Comparison of ENCODE assay signal across 20 mouse cellular contexts in the genomic region with DNA sequence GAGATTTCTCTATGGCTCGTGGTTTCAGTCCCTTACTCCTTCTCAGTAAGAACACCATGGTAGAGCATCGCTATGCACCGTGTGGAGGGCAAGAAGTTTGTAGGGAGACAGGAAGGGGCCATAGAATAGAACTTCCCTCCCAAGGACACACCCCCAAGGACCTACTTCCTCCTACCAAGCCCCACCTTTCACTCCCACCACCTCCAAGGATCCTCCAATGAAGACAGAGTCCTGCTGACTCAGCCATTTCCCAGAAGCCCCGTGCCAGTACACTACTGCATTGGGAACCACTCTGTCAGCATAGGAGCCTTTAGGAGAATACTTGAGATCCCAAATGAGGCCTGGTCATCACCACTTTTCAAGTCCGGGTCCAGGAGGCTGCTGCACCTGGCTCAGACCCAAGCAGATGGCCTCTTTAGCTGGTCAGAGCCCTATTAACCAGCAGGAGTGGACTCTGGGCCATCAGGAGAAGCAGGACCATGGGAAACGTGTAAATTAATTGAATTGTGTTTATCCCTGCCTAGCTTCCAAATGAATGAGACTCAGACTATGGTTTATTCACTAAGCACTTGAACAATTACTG. TPM values are rescaled to one million over a fixed set of nuclear protein-coding genes. Genes with fewer than 3 reads are reported as not detected.
DNase-seq lines count a peak whose midpoint lies in the region; ATAC-seq and TF ChIP-seq lines count a peak whose summit lies in the region.
"Had no signal": no experiment of that assay in that cellular context is flagged by ENCODE, and none has a peak within 500 bp of the region (broad histone marks: within the 10 kb centered on the region; RNA-seq: fewer than 3 reads in every experiment).

No protein-coding gene starts in this region.

- intact Hi-C loops in heart, postnatal 25 days (cut with DNase I), result no loop called here

- TF ChIP-seq POLR2A in cerebellum, adult 2 months (IDR thresholded peaks at IDR 0.05; ENCODE audit: borderline replicate concordance, insufficient read depth, low read length), result no peak
- TF ChIP-seq POLR2A in MEL (IDR thresholded peaks at IDR 0.05; ENCODE audit: control insufficient read depth in 1 of 2, insufficient read depth in 1 of 2, low read depth in 1 of 2, low read length in 2 of 2, poor library complexity in 1 of 2), result peak in 1 of 2 experiments; percentile 36; a peak in 1 of 4 replicates

- TF ChIP-seq RAD21 in MEL (IDR thresholded peaks at IDR 0.05; ENCODE audit: low read depth, low read length), result no peak

- H3K9ac ChIP-seq in MEL (ENCODE audit: control insufficient read depth, low read depth, low read length, poor library complexity, severe bottlenecking), result no peak overlapping the region
- H3K9ac ChIP-seq: embryonic facial prominence, embryonic 13.5 days; forebrain, postnatal 0 days; heart, embryonic 15.5 days; limb, embryonic 13.5 days; liver, embryonic 13.5 days; lung, embryonic 14.5 days had no signal

- H3K27ac ChIP-seq in cerebellum, adult 2 months (ENCODE audit: insufficient read depth, low read length), result no peak overlapping the region
- no peak overlapping the region for H3K27ac ChIP-seq in MEL (ENCODE audit: control insufficient read depth, low read depth, low read length)
- H3K27ac ChIP-seq: embryonic facial prominence, embryonic 13.5 days; heart, adult 2 months; heart, embryonic 15.5 days; hindbrain, embryonic 10.5 days; limb, embryonic 13.5 days; liver, embryonic 13.5 days; stomach, postnatal 0 days had no signal

- H3K4me1 ChIP-seq in cerebellum, adult 2 months (ENCODE audit: control insufficient read depth, insufficient read depth, low read length), result peaks cover 7% of the 10 kb centered on the region
- H3K4me1 ChIP-seq in MEL (ENCODE audit: control insufficient read depth in 1 of 2, insufficient read depth in 2 of 2, low read length in 2 of 2), result peaks cover 0 to 8% of the 10 kb centered on the region in 2 experiments; a peak in 1 of 4 replicates

- ATAC-seq in megakaryocyte, adult 5-6 weeks (ENCODE audit: poor library complexity, severe bottlenecking), result peak; percentile 68
- no peak for ATAC-seq in frontal cortex, adult (ENCODE audit: low TSS enrichment)
- ATAC-seq: forebrain, postnatal 0 days; inflammation-experienced regulatory T-cells, adult 6 months had no signal

- TF ChIP-seq CTCF in cerebellum, adult 2 months (IDR thresholded peaks at IDR 0.05; ENCODE audit: borderline replicate concordance, insufficient read depth, low read depth, low read length), result no peak
- TF ChIP-seq CTCF in MEL (IDR thresholded peaks at IDR 0.05 in 2 of 3, conservative IDR thresholded peaks at IDR 0.05 in 1 of 3; ENCODE audit: control insufficient read depth in 1 of 3, insufficient read depth in 1 of 3, low read depth in 2 of 3, low read length in 3 of 3, poor library complexity in 1 of 3, severe bottlenecking in 1 of 3), result no peak

- 55% methylated on average over 6 of the region's 6 CpGs for WGBS in cerebellum, adult 2 months

- peak; percentile 47 to 56 for DNase-seq in cerebellum, adult 2 months
- no peak for DNase-seq in cerebellum, postnatal 4 days (ENCODE audit: low spot score in 2 of 2)
- peak; percentile 78 for DNase-seq in MEL (ENCODE audit: low read depth, low spot score)
- DNase-seq in cerebellum, adult 9-10 months, result peak; percentile 60
- no peak for DNase-seq in ovary, adult 18-20 months (ENCODE audit: low spot score)
- no peak for DNase-seq in heart, postnatal 25 days (ENCODE audit: low spot score)
- DNase-seq: forebrain, postnatal 0 days; heart, adult 2 months; layer of hippocampus, postnatal 36 days; liver, embryonic 13.5 days; lung, embryonic 14.5 days; lung, postnatal 4 days had no signal

- H3K36me3 ChIP-seq in MEL (ENCODE audit: control insufficient read depth in 1 of 2, insufficient read depth in 2 of 2, low read length in 2 of 2), result peaks cover 0 to 6% of the 10 kb centered on the region in 2 experiments; a peak in 2 of 4 replicates
- H3K36me3 ChIP-seq: embryonic facial prominence, embryonic 13.5 days; heart, embryonic 15.5 days; hindbrain, embryonic 10.5 days; limb, embryonic 13.5 days; liver, embryonic 13.5 days had no signal

- TF ChIP-seq EP300 in MEL (IDR thresholded peaks at IDR 0.05; ENCODE audit: low read depth in 1 of 2, low read length in 2 of 2), result no peak

- H3K4me3 ChIP-seq in cerebellum, adult 2 months (replicated peaks; ENCODE audit: insufficient read depth, low read depth, low read length), result no peak overlapping the region
- no peak overlapping the region for H3K4me3 ChIP-seq in MEL (ENCODE audit: control insufficient read depth in 1 of 2, insufficient read depth in 1 of 2, low read depth in 2 of 2, low read length in 2 of 2)
- H3K4me3 ChIP-seq: embryonic facial prominence, embryonic 13.5 days; heart, adult 2 months; heart, embryonic 15.5 days; hindbrain, embryonic 10.5 days; limb, embryonic 13.5 days; liver, embryonic 13.5 days had no signal

- H3K27me3 ChIP-seq in cerebellum, adult 2 months (ENCODE audit: control insufficient read depth, insufficient read depth, low read length), result no peaks in the 10 kb centered on the region
- H3K27me3 ChIP-seq in MEL (ENCODE audit: control insufficient read depth in 1 of 2, insufficient read depth in 2 of 2, low read length in 2 of 2), result peaks cover 0 to 6% of the 10 kb centered on the region in 2 experiments
- H3K27me3 ChIP-seq: heart, embryonic 15.5 days had no signal

- H3K9me3 ChIP-seq in MEL (replicated peaks; ENCODE audit: insufficient read depth, low read length), result no peaks in the 10 kb centered on the region
- H3K9me3 ChIP-seq: embryonic facial prominence, embryonic 13.5 days; heart, embryonic 15.5 days; hindbrain, embryonic 10.5 days; limb, embryonic 13.5 days; liver, embryonic 13.5 days had no signal

- no peaks in the 10 kb centered on the region for H3K79me2 ChIP-seq in MEL (ENCODE audit: control insufficient read depth, insufficient read depth, low read length, poor library complexity)

TF ChIP-seq in MEL, 35 proteins besides CTCF, POLR2A, EP300 and RAD21:
- TF ChIP-seq MAFK (IDR thresholded peaks at IDR 0.05; ENCODE audit: borderline replicate concordance, low read depth, low read length) (peak; percentile 97), TBP (IDR thresholded peaks at IDR 0.05; ENCODE audit: low read depth, low read length) (0 out of 2 replicates have a peak, but pooled peaks have one; percentile 24), NELFE (IDR thresholded peaks at IDR 0.05; ENCODE audit: low read depth, low read length) (peak; percentile 12; the same call in 1 of the 2 replicates), ETS1 (IDR thresholded peaks at IDR 0.05; ENCODE audit: low read depth, low read length) (no peak)

RNA-seq across cellular contexts. Expression of a gene that starts 28.2 kb away (rescaled TPM):
- 227 and 282 TPM in 2 replicates for polyA plus RNA-seq in cerebellum, adult 2 months (2012; rRNA removed)
- total RNA-seq in MEL (2012; rRNA removed), result 3.4 and 3.9 TPM in 2 replicates
- polyA plus RNA-seq in MEL (2012; ENCODE audit: insufficient read depth in 1 of 2, insufficient read length in 2 of 2, low read depth in 1 of 2, low replicate concordance in 2 of 2, missing spikeins in 1 of 2), result 1 to 10 TPM in 1 of 2 experiments, not detected in 1; 5.4 TPM
- 4.7 and 5.2 TPM in 2 replicates for total RNA-seq in megakaryocyte, adult 5-6 weeks (2015)
- total RNA-seq in megakaryocyte, adult 5-6 weeks (2017), result 5.1 and 5.6 TPM in 2 replicates
- total RNA-seq in heart, postnatal 25 days (2021), result 10 to 100 TPM; 76.5 to 86.4 TPM

RNA-seq across cellular contexts. Expression of a gene that starts 44.0 kb away (rescaled TPM):
- polyA plus RNA-seq in cerebellum, adult 2 months (2012; rRNA removed), result 154 and 162 TPM in 2 replicates
- 88.3 and 89.3 TPM in 2 replicates for total RNA-seq in MEL (2012; rRNA removed)
- polyA plus RNA-seq in MEL (2012; ENCODE audit: insufficient read depth in 1 of 2, insufficient read length in 2 of 2, low read depth in 1 of 2, low replicate concordance in 2 of 2, missing spikeins in 1 of 2), result 100 to 1,000 TPM; 197 to 365 TPM
- 128 and 140 TPM in 2 replicates for total RNA-seq in megakaryocyte, adult 5-6 weeks (2015)
- 58.6 and 65.2 TPM in 2 replicates for total RNA-seq in megakaryocyte, adult 5-6 weeks (2017)
- total RNA-seq in heart, postnatal 25 days (2021), result 10 to 100 TPM; 19.2 to 23.7 TPM

Comparison
In these comparisons a context has a peak if more than half of its experiments do, and no peak if none do; other contexts are left out.
1. DNase-seq: peak in cerebellum, adult 2 months (2 of 2), MEL (single experiment) and cerebellum, adult 9-10 months (single experiment); none in cerebellum, postnatal 4 days (0 of 2), ovary, adult 18-20 months (single experiment) and heart, postnatal 25 days (single experiment).
2. RNA of a gene that starts 28.2 kb away (total RNA-seq): 76.5 to 86.4 TPM in heart, postnatal 25 days; 4.7 to 5.6 TPM in megakaryocyte, adult 5-6 weeks and 3.4 to 3.9 TPM in MEL; every median in the first group is over 10 times any median in the second.